Mouse (Mus musculus): ENCODE measurements around the gene Gm14295. TPM values are rescaled to one million over a fixed set of nuclear protein-coding genes. Genes with fewer than 3 reads are reported as not detected.
"Not testable (repeated sequence)": the region's sequence is repeated elsewhere in the genome, so short reads cannot be mapped to it uniquely, and the experiment has no call there.

The Gm14295 gene
- 0.13 and 0.65 TPM in 2 replicates for polyA plus RNA-seq (2012)

DNA sequence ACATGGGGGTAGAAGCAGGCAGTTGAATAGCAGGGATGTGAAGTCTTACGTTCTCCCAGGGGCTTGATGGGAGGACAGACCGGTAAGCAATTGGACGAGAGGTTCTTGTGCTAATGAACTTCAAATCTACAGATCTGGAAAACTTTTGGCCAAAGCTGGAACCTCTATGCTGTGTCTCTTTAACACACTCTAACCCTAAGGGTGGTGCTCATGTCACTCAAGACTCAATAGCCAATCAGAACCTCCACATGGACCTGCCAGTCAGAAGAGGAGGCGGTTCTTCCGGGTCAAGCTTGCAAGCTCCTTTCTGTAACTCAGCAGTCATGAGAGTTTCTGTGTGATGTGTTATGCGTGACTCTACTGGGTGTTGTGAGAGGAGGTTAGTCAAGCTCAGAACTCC lies at the start of gene Gm14295:
Gm14295 (plus strand) TSS at position 301 of the 400 bp plus-strand sequence.
- not testable (repeated sequence) for TF ChIP-seq GATA1 (IDR thresholded peaks at IDR 0.05; ENCODE audit: low read length)

GRCm38 (mm10) chr2:176830840-176831239 lies 32.4 kb downstream of the Gm14295 start, which contains the start of gene Gm14408:
Gm14408 (plus strand) TSS chr2:176831140.
- TF ChIP-seq GATA1 (IDR thresholded peaks at IDR 0.05; ENCODE audit: low read length): not testable (repeated sequence)

Other genes starting within 250 kb of the Gm14295 start
- gene Gm14308, start 162.3 kb upstream of the Gm14295 start, polyA plus RNA-seq (2012): 1.3 and 1.4 TPM in 2 replicates
- 1.0 and 1.1 TPM in 2 replicates for gene Zfp973, start 128.1 kb upstream of the Gm14295 start, polyA plus RNA-seq (2012)
- 1.1 and 1.2 TPM in 2 replicates for gene Gm14305, start 90.3 kb upstream of the Gm14295 start, polyA plus RNA-seq (2012)
- not detected in 2 replicates for gene Gm14408, start 32.5 kb downstream of the Gm14295 start, polyA plus RNA-seq (2012)
- gene Gm14296, start 129.2 kb downstream of the Gm14295 start, polyA plus RNA-seq (2012): 0.44 and 0.70 TPM in 2 replicates
- 0.43 and 0.64 TPM in 2 replicates for gene Gm14419, start 202.3 kb downstream of the Gm14295 start, polyA plus RNA-seq (2012)

All from G1E-ER4 (cell line).